Mouse (Mus musculus): ENCODE measurements around the gene Ndnf. TPM values are rescaled to one million over a fixed set of nuclear protein-coding genes. Genes with fewer than 3 reads are reported as not detected.

Ndnf gene
- 0.53 TPM for polyA plus RNA-seq (2014; fragmentation: Illumina TruSeq; extraction: RNeasy Lipid Tissue Mini Kit (QIAGEN cat#74804); ENCODE audit: low read depth, low replicate concordance)

GRCm38 (mm10) chr6:65671451-65671850, at the start of gene Ndnf:
Ndnf (plus strand) TSS chr6:65671590.

Other genes starting within 250 kb of the Ndnf start
- gene Tnip3, start 146.3 kb upstream of the Ndnf start, polyA plus RNA-seq (2014; fragmentation: Illumina TruSeq; extraction: RNeasy Lipid Tissue Mini Kit (QIAGEN cat#74804); ENCODE audit: low read depth, low replicate concordance): not detected
- 3.5 TPM for gene Prdm5, start 107.4 kb downstream of the Ndnf start, polyA plus RNA-seq (2014; fragmentation: Illumina TruSeq; extraction: RNeasy Lipid Tissue Mini Kit (QIAGEN cat#74804); ENCODE audit: low read depth, low replicate concordance)

All from testis, adult 10 weeks (tissue).